Mouse (Mus musculus) left cerebral cortex, postnatal 10 days (tissue): ENCODE measurements at regions not wholly inside any gene's neighbourhood (a gene's known extent, or its start where the extent isn't known, plus 50 kb on each side); places are given as distances from the start of the nearest gene placed in this dataset.
A peak's percentile ranks its signal among the peaks of the same experiment; 100 is the strongest.

Experiments
- DNase-seq, 2 experiments: peaks; one replicate each; pipeline ENCODE4 v3.0.0; 2021 to 2022; ENCODE audit warnings: low spot score in 2 of 2, mixed read lengths in 1 of 2; ENCODE audit errors: extremely low spot score in 1 of 2
- intact Hi-C: fragments of 180-260 bp; cut with DNase I; formaldehyde crosslinking; loops from one replicate; pipeline ENCODE4 v1.15.1; 2025

DNA sequence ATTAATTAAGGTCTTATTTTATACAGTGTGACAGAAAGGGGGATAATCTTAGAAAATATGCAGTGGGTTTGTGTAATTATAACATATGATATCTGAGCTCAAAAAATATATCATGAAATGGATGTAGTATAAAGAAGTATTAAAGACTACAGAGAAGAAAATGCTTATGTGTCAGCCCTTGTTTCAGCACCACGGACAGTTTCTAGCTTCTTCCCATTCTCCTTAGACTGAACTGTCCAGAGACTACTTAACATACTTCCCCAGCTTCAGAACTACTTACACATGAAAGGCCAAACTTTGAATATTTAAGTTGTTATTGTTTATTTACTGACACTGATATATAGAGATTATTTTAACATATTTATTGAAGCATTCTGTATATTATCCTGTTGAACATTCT is 578.4 kb downstream of the Nsun3 start:
- DNase-seq, result no peak
- intact Hi-C loops, result no loop called here

DNA sequence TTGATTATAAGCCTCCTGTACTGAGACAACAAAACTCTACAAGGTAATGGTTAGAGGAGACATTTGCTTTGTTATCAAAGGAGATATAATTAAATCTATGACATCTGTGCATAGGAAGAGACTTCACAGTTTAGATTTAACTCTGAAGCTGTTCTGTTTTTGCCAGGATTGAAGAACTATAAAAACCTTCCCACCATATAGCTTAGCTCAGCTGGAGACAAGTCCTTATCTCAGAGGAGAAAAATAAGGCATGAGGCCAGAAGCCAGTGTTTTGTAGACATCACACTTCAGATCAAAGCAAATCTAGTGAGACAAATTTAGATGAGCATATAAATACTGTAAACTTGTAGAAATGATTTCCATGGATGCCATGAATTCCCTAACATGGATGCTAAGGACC is 603.6 kb downstream of the Nsun3 start:
- intact Hi-C loops, result no loop called here
- peak in 1 of 2 experiments; percentile 5 for DNase-seq
